Mouse (Mus musculus) sigmoid colon, adult 10 weeks (tissue): ENCODE data around the gene Smox. TPM values are rescaled to one million over a fixed set of nuclear protein-coding genes. Genes with fewer than 3 reads are reported as not detected.

Experiments used
- polyA plus RNA-seq: library from polyadenylated mRNA; stranded (reverse); fragments of 350-450 nt; fragmentation: Illumina TruSeq; extraction: RNeasy Lipid Tissue Mini Kit (QIAGEN cat#74804); gene quantifications from one replicate; pipeline ENCODE4 v1.2.3, GENCODE M21; 2014; ENCODE audit warnings: low read depth, low replicate concordance

The Smox gene
- 1.3 TPM for polyA plus RNA-seq

GRCm38 (mm10) chr2:131491196-131491595 lies at the start of gene Smox:
Gene Smox, plus strand, starts transcription at chr2:131491496.

GRCm38 (mm10) chr2:131561891-131562585 lies 70.7 kb downstream of the Smox start, which contains the start of gene Adra1d:
Gene Adra1d, minus strand, starts transcription at chr2:131562283.

Other genes starting within 250 kb of the Smox start
- 60.7 TPM for gene Pank2, start 229.0 kb upstream of the Smox start, polyA plus RNA-seq
- gene Rnf24, start 138.6 kb upstream of the Smox start, polyA plus RNA-seq = 11.5 TPM
- gene Adra1d, start 70.8 kb downstream of the Smox start, polyA plus RNA-seq = not detected